Mouse (Mus musculus) retina, postnatal 1 day (tissue): ENCODE data around the gene Gm49380.

Experiments
- DNase-seq: peaks from one replicate; pipeline ENCODE4 v3.0.0-alpha.2; 2012

Gene Gm49380

DNA sequence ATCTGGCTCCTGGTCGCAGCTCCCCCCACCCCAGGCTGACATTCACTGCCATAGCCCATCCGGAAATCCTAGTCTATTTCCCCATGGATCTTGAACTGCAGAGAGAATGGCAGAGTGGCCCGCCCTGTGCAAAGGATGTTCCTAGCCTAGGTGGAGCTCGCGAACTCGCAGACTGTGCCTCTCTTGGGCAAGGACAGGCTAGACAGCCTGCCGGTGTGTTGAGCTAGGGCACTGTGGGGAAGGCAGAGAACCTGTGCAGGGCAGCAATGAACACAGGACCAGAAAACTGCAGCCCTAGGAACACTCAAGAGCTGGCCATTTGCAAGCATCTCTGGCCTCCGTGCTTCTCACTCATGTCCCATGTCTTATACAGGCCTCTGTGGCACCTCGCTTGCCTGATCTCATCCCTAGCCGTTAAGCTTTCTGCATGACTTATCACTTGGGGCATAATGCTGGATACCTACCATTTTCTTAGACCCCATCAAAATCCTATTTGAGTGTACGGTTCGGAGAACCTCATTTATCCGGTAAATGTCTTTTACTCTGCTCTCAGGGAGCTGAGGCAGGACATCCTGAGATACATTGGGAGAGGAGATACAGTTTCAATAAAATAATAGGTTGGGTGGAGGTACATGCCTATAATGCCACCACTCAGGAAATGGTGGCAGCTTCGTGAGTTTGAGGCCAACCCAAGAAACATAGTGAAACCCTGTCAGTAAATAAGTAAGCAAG is 68.7 kb downstream of the Gm49380 start:
- no peak for DNase-seq

DNA sequence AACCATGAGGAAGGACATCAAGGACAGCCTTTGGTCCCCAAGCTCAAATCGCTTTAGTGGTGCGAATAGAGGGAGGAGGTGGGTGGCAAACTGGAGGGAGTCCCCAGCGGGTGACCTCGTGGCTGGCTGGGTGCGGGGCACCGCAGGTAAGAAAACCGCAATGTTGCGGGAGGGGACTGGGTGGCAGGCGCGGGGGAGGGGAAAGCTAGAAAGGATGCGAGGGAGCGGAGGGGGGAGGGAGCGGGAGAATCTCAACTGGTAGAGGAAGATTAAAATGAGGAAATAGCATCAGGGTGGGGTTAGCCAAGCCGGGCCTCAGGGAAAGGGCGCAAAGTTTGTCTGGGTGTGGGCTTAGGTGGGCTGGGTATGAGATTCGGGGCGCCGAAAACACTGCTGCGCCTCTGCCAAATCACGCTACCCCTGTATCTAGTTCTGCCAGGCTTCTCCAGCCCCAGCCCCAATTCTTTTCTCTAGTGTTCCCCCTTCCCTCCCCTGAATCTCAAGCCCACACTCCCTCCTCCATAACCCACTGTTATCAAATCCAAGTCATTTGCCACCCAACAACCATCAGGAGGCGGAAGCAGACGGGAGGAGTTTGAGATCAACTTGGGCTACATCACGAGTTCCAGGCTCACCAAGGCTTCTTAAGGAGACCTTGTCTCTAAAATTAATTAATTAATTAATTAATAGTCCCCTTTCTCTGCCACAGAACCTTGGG is 69.4 kb downstream of the Gm49380 start:
- peak; percentile 29 for DNase-seq

DNA sequence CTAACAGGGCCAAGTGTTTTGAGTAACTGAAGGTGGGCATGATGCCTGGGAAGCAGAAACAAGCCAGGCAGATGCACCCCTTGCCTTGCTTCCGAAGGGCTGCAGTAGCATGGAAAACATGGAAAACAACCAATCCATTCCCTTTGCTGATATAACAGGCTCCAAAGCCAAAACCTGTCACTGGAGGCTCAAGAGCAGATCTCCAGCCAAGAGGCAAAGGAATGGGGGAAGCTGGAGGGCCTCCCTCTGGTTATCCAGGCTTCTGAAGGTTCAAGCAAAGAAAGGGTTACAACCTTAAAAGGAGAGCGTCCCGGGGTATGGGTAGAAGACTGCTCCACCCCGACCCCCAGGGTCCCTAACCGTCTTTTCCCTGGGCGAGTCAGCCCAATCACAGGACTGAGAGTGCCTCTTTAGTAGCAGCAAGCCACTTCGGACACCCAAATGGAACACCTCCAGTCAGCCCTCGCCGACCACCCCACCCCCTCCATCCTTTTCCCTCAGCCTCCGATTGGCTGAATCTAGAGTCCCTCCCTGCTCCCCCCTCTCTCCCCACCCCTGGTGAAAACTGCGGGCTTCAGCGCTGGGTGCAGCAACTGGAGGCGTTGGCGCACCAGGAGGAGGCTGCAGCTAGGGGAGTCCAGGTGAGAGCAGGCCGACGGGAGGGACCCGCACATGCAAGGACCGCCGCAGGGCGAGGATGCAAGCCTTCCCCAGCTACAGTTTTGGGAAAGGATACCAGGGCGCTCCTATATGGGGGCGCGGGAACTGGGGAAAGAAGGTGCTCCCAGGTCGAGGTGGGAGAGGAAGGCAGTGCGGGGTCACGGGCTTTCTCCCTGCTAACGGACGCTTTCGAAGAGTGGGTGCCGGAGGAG is 70.2 kb downstream of the Gm49380 start, which contains the start of gene Thy1:
TSS of gene Thy1 (plus strand) at position 549 of the 872 bp plus-strand sequence.
- DNase-seq, result peak; percentile 72

DNA sequence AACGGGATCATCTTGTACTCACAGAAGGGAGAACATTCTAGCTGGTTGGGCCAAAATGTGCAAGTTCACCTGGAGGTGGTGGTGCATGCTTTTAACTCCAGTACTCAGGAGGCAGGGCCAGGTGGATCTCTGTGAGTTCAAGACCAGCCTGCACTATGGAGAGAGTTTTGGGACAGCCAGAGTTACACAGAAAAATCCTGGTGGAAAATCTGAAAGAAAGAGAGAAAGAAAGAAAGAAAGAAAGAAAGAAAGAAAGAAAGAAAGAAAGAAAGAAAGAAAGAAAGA is 71.0 kb downstream of the Gm49380 start:
- no peak for DNase-seq

DNA sequence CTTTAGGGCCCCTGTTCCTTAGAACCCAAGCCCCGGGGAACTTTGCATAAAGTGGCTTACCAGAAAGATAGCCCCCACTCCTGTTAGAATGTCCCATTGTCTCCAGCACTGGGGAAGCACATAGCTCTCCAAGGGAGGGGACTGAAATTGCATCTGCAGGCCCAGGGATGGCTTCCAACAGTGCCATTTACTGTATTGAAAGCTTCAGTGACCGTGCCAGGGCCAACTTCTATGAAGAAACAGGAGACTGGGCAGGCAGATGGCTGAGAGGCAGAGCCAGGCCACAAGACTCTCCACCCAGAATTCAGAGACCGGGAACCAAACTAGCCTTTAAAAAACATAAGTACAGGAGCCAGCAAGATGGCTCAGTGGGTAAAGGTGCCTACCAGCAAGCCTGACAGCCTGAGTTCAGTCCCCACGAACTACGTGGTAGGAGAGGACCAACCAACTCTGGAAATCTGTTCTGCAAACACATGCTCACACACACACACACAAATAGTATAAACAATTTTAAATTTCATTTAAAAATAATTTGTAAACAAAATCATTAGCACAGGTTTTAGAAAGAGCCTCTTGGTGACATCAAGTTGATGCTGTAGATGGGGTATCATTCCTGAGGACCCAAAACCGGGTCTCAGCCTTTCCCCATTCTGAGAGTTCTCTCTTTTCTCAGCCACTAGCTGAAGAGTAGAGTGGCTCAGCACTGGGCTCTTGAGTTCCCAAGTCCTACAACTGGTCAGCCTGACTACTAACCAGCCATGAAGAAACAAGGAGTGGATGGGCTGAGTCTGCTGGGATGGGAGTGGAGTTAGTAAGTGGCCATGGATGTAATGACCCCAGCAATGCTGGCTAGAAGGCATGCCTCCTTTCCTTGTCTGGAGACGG is 71.5 kb downstream of the Gm49380 start:
- DNase-seq, result no peak

DNA sequence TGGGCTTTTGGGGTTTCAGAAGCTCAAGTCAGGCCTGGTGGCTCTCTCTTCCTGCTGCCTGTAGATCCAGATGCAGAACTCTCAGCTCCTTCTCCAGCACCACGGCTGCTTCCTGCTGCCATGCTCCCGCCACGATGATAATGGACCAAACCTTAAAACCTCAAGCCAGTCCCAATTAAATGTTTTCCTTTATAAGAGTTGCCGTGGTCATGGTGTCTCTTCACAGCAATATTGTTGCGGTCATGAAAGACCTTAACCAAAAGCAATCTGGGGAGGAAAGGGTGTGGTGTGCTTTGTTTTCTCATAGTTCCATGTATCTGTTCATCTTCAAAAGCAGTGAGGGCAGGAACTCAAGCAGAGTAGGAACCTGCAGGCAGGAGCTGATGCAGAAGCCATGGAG is 76.2 kb downstream of the Gm49380 start:
- DNase-seq, result no peak

DNA sequence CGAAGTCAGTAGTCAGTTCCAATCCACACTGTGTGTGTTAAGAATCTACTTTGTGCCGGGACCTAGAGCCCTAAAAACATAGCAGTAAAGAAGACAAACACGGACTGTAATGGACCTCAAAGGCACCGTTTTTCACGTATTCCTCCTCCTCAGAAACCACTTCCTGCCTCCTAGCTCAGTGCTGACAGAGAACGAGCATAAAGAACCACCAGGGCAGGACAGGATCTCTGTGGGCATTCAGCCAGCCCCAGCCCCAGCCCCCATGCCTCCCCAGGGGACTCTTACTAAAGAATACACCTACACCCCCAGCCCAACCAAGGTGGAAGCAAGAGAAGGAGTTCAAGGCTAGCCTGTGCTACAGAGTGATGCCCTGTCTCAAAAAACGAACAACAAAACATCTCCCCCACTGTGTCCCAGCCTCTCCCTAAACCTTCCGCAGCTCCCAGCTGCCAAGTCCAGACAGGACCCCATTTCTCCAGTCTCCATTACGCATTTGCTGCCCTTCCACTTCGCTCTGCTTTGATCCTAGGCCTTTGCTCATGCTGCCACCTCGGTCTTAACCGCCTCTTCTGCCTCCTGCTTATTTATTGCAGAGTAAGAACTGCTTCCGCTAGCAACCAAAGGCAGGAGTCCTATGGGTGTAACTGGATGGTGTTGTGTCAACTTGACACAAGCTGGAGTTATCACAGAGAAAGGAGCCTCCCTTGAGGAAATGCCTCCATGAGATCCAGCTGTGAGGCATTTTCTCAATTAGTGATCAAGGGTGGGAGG is 79.2 kb downstream of the Gm49380 start:
- DNase-seq, result no peak

DNA sequence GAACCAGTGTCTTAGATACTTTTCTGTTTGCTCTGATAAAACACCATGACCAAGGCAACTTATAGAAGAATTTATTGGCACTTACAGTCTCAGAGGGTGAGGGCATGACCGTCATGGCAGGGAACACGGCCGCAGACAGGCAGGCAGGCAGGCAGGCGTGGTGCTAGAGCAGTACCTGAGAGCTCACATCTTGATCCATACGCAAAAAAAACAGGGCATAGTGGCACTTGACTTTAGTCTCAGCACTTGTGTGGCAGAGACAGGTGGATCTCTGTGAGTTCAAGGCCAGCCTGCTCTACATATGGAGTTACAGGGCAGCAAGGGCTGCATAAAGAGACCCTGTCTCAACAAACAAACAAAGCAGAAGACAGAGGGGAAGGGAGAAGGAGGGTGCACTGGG is 80.0 kb downstream of the Gm49380 start:
- no peak for DNase-seq

DNA sequence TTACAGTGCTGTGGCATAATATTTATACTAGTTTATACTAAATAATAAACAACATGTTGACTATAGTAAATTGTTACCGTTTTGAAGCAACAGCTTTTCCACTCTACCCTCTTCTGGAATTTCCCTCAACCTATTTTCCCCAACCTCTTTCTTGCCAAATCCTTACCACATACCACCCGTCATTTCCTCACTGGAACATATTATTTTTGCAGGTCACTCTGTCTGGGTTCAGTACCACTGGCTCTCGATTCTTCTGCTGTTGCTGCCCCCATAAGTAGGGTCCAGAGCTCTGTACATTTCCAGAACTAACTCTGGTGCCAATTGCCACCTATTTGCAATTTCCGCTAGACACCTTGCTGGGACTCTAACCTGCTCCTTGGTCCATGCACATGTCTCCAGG is 81.4 kb downstream of the Gm49380 start:
- DNase-seq, result no peak

DNA sequence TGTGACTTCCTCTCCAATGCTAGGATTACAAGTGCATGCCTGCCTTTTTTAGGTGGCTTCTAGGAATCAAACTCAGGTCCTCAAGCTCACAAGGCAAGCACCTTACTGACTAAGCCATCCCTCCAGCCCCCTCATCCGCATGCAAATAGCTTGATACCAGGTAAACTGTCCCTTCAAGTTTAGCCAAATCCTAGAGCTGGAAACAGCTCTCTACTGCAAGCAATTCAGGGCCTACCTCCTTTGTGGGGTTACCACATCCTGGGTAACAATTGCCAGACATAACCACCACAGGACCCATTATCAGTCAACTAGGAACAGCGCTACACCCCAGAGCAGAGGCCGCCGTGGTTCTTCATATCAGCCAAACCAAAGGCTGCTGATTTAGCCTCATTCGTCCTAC is 82.2 kb downstream of the Gm49380 start:
- no peak for DNase-seq

DNA sequence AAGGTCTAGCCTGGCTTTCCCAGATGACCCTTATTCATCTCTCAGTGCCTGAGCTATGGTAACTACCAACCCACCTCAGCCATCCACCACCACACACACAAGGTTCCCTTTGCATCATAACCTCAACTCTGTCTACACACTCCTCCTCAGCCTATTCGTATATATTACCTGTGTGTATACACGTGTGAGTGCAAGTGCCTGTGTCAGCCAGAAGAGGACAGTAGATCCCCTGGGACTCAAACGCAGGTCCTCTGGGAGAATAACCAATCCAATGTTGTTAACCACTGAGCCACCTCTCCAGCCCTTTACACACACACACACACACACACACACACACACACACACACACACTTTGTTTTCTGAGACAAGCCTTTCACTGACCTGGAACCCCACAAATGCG is 82.7 kb downstream of the Gm49380 start:
- DNase-seq, result no peak

DNA sequence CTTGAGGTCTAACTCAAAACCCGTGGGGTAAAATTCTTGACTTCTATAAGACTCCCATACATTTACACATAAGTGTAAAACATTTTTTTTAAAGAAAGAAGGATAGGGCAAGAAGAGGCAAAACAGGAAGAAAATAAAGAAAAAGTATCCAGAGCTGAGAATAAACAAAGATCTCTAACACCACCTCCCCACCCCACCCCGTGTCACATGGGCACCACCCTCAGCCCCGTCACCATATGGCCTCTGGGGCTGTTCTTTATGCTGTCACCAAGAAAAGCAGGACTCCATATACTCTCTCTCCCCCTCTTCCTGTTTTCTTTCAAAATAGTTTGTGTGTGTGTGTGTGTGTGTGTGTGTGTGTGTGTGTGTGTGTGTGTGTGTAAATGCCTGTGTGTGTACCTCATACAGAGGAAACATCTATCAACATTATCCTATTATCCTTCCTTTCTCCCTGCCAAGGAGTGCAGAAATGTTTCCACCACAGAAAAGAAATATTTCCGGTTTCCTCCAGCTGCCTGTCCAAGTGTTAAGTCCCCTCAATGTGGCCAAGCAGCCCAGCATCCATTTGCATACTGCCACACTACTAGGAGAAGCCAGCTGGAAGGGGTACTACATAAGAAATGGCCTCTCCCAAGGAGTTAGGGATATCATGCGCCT is 83.6 kb downstream of the Gm49380 start:
- DNase-seq, result no peak

DNA sequence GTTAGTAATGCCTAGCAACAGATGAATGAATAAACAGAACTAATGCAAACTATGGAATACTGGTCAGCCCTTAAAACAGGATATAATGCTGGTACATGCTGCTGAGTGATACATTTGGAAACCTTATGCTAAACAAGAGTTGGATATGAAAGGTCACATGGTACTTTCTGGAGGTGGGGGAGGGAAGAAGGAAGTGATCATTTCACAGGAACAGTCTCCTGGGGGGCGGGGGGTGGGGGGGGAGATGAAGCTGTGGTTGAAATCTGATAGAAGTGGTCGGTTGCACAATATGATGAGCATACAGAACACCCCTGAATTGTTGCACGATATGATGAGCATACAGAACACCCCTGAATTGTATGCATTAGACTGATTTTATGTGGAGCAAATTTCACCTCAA is 89.2 kb downstream of the Gm49380 start:
- DNase-seq, result no peak

DNA sequence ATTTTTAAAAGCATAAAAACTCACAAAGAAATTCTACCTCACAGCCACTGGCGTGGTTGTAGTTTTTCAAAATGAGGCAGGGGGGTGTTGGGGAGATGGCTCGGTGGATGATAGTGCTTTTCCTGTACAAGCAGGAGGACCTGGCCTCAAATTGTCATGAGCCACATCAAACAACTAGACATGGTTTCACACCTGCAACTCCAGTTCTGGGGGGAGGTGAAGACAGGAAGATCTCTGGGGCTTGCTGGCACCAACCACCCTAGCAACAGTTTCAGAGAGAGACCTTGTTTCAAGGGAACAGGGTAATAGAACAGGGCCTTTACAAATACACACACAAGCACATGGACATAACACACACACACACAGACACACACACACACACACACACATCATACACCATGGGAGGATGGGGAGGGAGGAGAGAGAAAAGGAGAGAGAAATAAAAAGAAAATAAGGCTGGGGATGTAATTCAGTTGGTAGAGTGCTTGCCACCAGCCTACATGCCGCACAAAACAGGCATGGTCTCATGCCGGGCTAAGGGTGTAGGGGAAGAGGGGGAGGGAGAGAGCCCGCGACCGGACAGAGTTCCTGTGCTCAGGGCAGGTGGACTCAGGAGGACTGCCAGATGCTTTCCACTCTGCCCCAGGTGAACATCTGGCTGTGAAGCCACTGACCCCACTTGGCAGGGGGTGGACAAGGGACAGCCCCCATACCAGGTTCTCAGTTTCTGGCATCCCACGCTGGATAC is 91.0 kb downstream of the Gm49380 start:
- no peak for DNase-seq

DNA sequence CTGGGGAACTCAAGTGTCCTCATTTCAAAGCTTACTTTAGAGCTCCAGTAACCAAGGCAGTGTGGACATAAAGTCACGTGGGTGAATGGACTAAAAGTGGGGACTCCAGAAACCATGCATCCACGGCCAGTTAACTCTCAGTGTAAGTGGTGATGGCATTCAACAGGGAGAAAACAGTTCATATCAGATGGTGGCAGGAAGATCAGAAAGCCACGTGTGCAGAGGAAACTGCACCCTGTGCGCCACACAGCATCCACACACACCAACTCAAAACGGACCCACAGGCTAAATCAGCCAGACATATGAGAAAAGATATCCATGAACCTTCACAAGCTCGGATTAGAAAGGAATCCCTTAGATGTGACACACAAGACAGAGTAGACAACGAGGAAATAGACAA is 93.3 kb downstream of the Gm49380 start:
- DNase-seq, result no peak

DNA sequence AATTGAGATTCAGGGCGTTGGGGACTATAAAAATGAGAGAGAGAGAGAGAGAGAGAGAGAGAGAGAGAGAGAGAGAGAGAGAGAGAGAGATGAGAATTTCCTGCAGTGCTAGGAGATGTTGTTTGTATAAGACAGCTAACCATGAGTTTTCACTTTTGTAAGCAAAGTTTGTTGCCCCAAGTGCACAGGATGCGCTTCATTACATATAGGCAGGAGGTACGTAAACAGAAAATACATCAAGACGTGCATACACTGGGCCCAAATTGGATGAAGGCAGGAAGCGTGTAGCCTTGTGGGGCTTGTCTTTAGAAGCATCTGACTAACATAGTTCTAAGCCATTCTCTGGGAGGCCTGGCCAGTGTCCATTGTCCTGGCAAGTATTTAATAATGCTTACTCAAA is 95.5 kb downstream of the Gm49380 start:
- DNase-seq, result no peak
